ENCODE assay signal across 8 mouse cellular contexts in the genomic region with DNA sequence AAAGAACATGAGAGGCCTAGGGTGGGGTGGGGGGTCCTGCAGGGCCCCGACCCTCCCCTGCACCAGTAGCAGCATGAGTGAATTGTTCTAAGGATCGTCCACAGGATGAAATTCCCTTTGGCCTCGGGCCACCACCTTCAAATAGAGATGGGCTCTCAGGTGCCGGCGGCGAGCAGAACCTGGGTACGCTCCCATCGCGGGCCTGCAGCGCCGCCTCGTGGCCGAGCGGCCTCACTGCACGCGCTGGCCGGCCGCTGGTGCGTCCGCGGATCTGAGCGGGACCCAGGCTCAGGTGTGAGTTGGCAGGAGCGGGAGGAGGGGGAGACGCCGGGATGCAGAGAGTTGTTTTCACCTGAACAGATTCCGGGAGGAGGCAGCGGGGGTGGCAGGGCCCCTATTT. TPM values are rescaled to one million over a fixed set of nuclear protein-coding genes. Genes with fewer than 3 reads are reported as not detected.
DNase-seq lines count a peak whose midpoint lies in the region; ATAC-seq lines count a peak whose summit lies in the region.

No protein-coding gene starts in this region.

- peaks cover 74% of the 10 kb centered on the region for H3K27me3 ChIP-seq in embryonic facial prominence, embryonic 10.5 days (replicated peaks; ENCODE audit: low read depth, poor library complexity, severe bottlenecking)
- peaks cover 22% of the 10 kb centered on the region for H3K27me3 ChIP-seq in hindbrain, embryonic 12.5 days
- H3K27me3 ChIP-seq in midbrain, embryonic 11.5 days (ENCODE audit: control insufficient read depth, insufficient read depth, low read length) = peaks cover 14% of the 10 kb centered on the region

- peak overlapping the region; percentile 39 for H3K4me2 ChIP-seq in hindbrain, embryonic 12.5 days (replicated peaks)
- peak overlapping the region; percentile 21; the same call in 1 of the 2 replicates for H3K4me2 ChIP-seq in midbrain, embryonic 11.5 days

- peak; percentile 57 to 78 for DNase-seq in adrenal gland, adult (ENCODE audit: inconsistent age in 2 of 2, low spot score in 1 of 2)
- no peak for DNase-seq in adrenal gland, adult 8-10 months
- peak; percentile 49 for DNase-seq in adrenal gland, adult 2 months
- DNase-seq in embryonic facial prominence, embryonic 10.5 days (ENCODE audit: low spot score) = peak; percentile 82
- DNase-seq in left cerebral cortex, postnatal 25 days (ENCODE audit: low spot score in 2 of 2) = peak; percentile 49 to 65
- peak; percentile 99 for DNase-seq in midbrain, embryonic 11.5 days (ENCODE audit: low spot score, missing footprints)
- DNase-seq in spleen, adult 12 weeks (ENCODE audit: low spot score) = peak; percentile 51

- ATAC-seq in hindbrain, embryonic 12.5 days (ENCODE audit: low FRiP score) = 0 out of 2 replicates have a peak, but pooled peaks have one; percentile 30
- 0 out of 2 replicates have a peak, but pooled peaks have one; percentile 36 for ATAC-seq in midbrain, embryonic 11.5 days (ENCODE audit: low FRiP score)

- WGBS in embryonic facial prominence, embryonic 10.5 days = 1% methylated on average over 27 of the region's 27 CpGs
- under 1% methylated on average over 27 of the region's 27 CpGs for WGBS in hindbrain, embryonic 12.5 days
- WGBS in midbrain, embryonic 11.5 days = under 1% methylated on average over 27 of the region's 27 CpGs

- no peaks in the 10 kb centered on the region for H3K36me3 ChIP-seq in embryonic facial prominence, embryonic 10.5 days (replicated peaks)
- no peaks in the 10 kb centered on the region for H3K36me3 ChIP-seq in hindbrain, embryonic 12.5 days
- H3K36me3 ChIP-seq in midbrain, embryonic 11.5 days (ENCODE audit: control insufficient read depth, insufficient read depth, low read length) = no peaks in the 10 kb centered on the region

- H3K9ac ChIP-seq in hindbrain, embryonic 12.5 days = no peak overlapping the region
- no peak overlapping the region for H3K9ac ChIP-seq in midbrain, embryonic 11.5 days (ENCODE audit: low read length)

- peak overlapping the region; percentile 32; the same call in 1 of the 2 replicates for H3K4me3 ChIP-seq in embryonic facial prominence, embryonic 10.5 days
- H3K4me3 ChIP-seq in hindbrain, embryonic 12.5 days = no peak overlapping the region
- no peak overlapping the region for H3K4me3 ChIP-seq in midbrain, embryonic 11.5 days (ENCODE audit: low read depth, low read length)

- no peak overlapping the region for H3K27ac ChIP-seq in embryonic facial prominence, embryonic 10.5 days (replicated peaks)
- no peak overlapping the region for H3K27ac ChIP-seq in hindbrain, embryonic 12.5 days
- H3K27ac ChIP-seq in midbrain, embryonic 11.5 days (ENCODE audit: low read depth, low read length) = no peak overlapping the region

- H3K9me3 ChIP-seq in embryonic facial prominence, embryonic 10.5 days = no peaks in the 10 kb centered on the region
- no peaks in the 10 kb centered on the region for H3K9me3 ChIP-seq in hindbrain, embryonic 12.5 days (replicated peaks)
- no peaks in the 10 kb centered on the region for H3K9me3 ChIP-seq in midbrain, embryonic 11.5 days (ENCODE audit: control insufficient read depth, low read length)

- intact Hi-C loops in left cerebral cortex, postnatal 25 days (cut with DNase I) = loop anchor here (2.0 kb wide), 2 partner anchors 356 to 488 kb away; no protein-coding TSS in a partner anchor

- peaks cover 41% of the 10 kb centered on the region for H3K4me1 ChIP-seq in embryonic facial prominence, embryonic 10.5 days
- H3K4me1 ChIP-seq in hindbrain, embryonic 12.5 days = peaks cover 35% of the 10 kb centered on the region
- peaks cover 22% of the 10 kb centered on the region for H3K4me1 ChIP-seq in midbrain, embryonic 11.5 days (ENCODE audit: control insufficient read depth, insufficient read depth, low read length)

RNA-seq across cellular contexts. Expression of a gene that starts 0.6 kb away (rescaled TPM):
- total RNA-seq in adrenal gland, adult 8-10 months (2022) = 1 to 10 TPM; 2.6 to 3.9 (median 3.2) TPM
- 1 to 10 TPM; 5.5 to 9.0 TPM for total RNA-seq in adrenal gland, adult 2 months (2021)
- 0.08 and 0.31 TPM in 2 replicates for polyA plus RNA-seq in adrenal gland, adult 2 months (2012; rRNA removed)
- polyA plus RNA-seq in embryonic facial prominence, embryonic 10.5 days (2016; fragmentation: Nextera tagmentation; extraction: Ambion mirVana) = 0.96 and 1.3 TPM in 2 replicates
- polyA plus RNA-seq in hindbrain, embryonic 12.5 days (2016; fragmentation: Nextera tagmentation; extraction: Ambion mirVana) = 3.7 and 4.2 TPM in 2 replicates
- total RNA-seq in left cerebral cortex, postnatal 25 days (2021) = 10 to 100 TPM; 21.1 to 30.4 TPM
- 3.5 and 3.6 TPM in 2 replicates for polyA plus RNA-seq in midbrain, embryonic 11.5 days (2014; fragmentation: Nextera tagmentation; extraction: Ambion mirVana)

RNA-seq across cellular contexts. Expression of a gene that starts 35.7 kb away (rescaled TPM):
- total RNA-seq in adrenal gland, adult 8-10 months (2022) = 10 to 100 TPM; 14.7 to 23.4 (median 20.9) TPM
- 10 to 100 TPM; 12.2 to 26.8 TPM for total RNA-seq in adrenal gland, adult 2 months (2021)
- polyA plus RNA-seq in adrenal gland, adult 2 months (2012; rRNA removed) = 38.9 and 44.2 TPM in 2 replicates
- 819 and 896 TPM in 2 replicates for polyA plus RNA-seq in embryonic facial prominence, embryonic 10.5 days (2016; fragmentation: Nextera tagmentation; extraction: Ambion mirVana)
- 161 and 162 TPM in 2 replicates for polyA plus RNA-seq in hindbrain, embryonic 12.5 days (2016; fragmentation: Nextera tagmentation; extraction: Ambion mirVana)
- 10 to 100 TPM; 47.6 to 52.8 TPM for total RNA-seq in left cerebral cortex, postnatal 25 days (2021)
- 354 and 406 TPM in 2 replicates for polyA plus RNA-seq in midbrain, embryonic 11.5 days (2014; fragmentation: Nextera tagmentation; extraction: Ambion mirVana)

RNA-seq across cellular contexts. Expression of a gene that starts 45.0 kb away (rescaled TPM):
- 10 to 100 TPM; 22.9 to 29.4 (median 23.4) TPM for total RNA-seq in adrenal gland, adult 8-10 months (2022)
- 10 to 100 TPM; 28.0 to 35.9 TPM for total RNA-seq in adrenal gland, adult 2 months (2021)
- polyA plus RNA-seq in adrenal gland, adult 2 months (2012; rRNA removed) = 64.8 and 65.5 TPM in 2 replicates
- polyA plus RNA-seq in embryonic facial prominence, embryonic 10.5 days (2016; fragmentation: Nextera tagmentation; extraction: Ambion mirVana) = 12.1 and 15.9 TPM in 2 replicates
- polyA plus RNA-seq in hindbrain, embryonic 12.5 days (2016; fragmentation: Nextera tagmentation; extraction: Ambion mirVana) = 19.8 and 21.9 TPM in 2 replicates
- total RNA-seq in left cerebral cortex, postnatal 25 days (2021) = 10 to 100 TPM; 92.9 to 97.4 TPM
- polyA plus RNA-seq in midbrain, embryonic 11.5 days (2014; fragmentation: Nextera tagmentation; extraction: Ambion mirVana) = 14.8 and 20.2 TPM in 2 replicates
